Mouse (Mus musculus) cerebellum, adult 9-10 months (tissue): Measurements from ENCODE around the gene Gng12.
"Not testable (repeated sequence)": the region's sequence is repeated elsewhere in the genome, so short reads cannot be mapped to it uniquely, and the experiment has no call there.

Experiments used
- DNase-seq: peaks from one replicate; pipeline ENCODE4 v3.0.0; 2022

Gng12 gene

DNA sequence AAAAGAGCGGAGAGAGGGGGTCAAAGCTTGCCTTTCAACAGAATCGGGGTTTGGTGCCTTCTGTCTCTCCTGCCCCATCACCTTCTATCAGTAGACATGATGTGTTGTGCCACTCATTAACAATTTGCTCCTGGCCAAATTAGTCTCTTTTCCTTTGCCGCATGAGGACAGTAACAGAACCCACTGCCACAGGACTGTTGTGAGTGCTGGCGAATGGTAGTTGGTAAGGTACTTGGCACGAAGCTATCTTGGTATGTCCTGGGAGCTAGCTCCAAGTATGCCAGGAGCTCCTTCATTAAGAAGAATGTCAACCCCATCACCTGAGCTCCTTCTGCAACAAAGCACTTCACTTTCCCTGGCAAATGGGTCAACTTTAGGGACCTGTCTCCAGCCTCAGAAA is 134.6 kb downstream of the Gng12 start:
- DNase-seq: no peak

- not testable (repeated sequence) for DNase-seq
These were observed 136.4 kb downstream of the Gng12 start for GRCm38 (mm10) chr6:67032551-67032950.

DNA sequence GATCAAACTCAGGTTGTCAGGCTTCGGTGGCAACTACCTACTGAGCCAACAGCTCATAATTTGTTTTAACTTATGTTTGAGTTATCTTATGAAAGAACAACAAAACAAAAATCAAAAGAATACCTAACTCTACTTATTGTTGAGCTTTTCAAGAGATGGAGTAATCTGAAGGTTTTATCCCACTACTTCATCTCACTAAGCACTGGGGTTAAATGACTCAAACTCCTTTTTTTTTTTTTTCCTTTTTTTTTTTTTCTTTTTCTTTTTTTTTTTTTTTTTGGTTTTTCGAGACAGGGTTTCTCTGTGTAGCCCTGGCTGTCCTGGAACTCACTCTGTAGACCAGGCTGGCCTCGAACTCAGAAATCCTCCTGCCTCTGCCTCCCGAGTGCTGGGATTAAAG is 136.8 kb downstream of the Gng12 start:
- not testable (repeated sequence) for DNase-seq

DNA sequence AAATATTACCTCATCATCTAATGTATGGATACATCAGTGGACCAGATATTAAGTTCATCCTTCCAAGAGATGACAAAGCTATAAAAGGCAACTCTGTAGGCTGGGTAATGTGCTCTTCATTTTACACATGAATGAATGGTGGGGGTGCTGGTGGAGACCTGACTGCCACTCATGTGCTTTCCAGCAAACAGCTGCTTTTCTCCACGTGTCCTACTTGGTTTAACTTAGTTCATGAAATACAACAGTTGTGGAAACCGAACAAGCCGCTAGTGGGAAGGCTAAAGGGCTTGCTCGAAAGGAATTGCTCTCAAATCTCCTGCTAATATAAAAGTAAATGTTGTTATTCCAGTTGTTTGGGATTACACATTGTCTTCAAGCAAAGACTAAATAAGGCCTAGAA is 137.4 kb downstream of the Gng12 start:
- DNase-seq: no peak

DNA sequence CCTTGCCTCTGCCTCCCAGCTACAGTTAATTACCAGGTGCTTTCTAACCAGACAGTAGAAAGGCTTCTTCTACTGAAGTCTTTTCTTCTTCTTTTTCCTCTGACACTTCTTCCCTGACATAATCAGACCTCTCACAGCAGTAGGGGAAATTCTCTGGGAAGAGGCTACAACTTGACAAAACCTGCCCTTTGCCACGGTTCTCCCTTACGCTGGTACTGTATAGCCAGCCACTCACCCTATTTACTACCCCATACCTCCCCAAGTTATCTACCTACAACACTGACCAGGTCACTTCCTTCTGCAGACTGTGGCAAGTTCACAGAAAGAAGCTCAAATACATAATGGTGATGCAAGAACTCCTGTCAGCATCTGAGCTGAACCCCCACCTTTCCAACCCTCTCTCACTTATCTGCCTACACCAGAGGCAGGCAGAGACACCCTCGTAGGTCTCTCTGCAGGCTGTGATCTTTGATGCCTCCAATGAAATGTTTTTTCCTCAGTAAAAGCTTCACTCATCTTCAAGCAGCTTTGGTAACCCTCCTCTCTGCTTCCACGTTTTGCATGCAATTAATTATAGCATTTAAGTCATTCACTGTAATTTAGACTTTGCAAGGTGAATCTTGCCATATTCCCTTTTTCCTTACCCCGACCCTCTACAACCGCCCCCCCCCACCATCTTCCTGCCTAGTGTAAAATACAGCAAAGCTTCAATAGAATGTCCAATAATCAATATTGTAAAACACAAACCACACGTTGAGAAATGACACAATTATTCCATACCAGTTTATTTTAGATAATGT is 138.3 kb downstream of the Gng12 start:
- DNase-seq: no peak

GRCm38 (mm10) chr6:67035388-67036299 is 139.4 kb downstream of the Gng12 start:
- DNase-seq: peak; percentile 16

- peak; percentile 78 for DNase-seq
These were observed 140.2 kb downstream of the Gng12 start for GRCm38 (mm10) chr6:67036356-67036811.

- DNase-seq: peak; percentile 98
These were observed 140.8 kb downstream of the Gng12 start, which contains the start of gene Gadd45a for GRCm38 (mm10) chr6:67036837-67037628. TSS of gene Gadd45a (minus strand) at chr6:67037457.

- peak; percentile 31 for DNase-seq
These were observed 142.8 kb downstream of the Gng12 start for GRCm38 (mm10) chr6:67038964-67039363.

DNA sequence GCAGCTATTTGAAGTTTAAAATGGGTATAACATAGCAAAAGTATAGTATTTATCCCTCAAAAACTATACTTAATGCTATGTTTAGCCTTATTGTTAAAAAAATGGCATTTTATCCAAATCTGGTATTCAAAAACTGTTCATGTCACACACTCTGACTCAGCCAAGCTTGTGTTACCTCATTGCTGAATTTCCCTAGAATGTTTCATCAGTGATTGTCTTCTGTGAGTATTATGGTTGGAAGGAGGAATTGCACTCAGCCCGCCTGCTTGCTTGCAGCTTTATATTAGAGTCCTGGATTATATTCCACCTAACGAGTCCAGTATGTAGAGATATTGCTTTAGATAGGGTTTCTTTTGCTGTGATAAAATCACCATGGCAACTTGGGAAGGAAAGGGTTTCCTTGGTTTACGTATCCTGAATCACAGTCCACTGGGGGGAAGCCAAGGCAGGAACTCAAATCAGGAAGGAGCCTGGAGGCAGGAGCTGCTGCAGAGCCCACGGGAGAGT is 144.8 kb downstream of the Gng12 start:
- no peak for DNase-seq

DNA sequence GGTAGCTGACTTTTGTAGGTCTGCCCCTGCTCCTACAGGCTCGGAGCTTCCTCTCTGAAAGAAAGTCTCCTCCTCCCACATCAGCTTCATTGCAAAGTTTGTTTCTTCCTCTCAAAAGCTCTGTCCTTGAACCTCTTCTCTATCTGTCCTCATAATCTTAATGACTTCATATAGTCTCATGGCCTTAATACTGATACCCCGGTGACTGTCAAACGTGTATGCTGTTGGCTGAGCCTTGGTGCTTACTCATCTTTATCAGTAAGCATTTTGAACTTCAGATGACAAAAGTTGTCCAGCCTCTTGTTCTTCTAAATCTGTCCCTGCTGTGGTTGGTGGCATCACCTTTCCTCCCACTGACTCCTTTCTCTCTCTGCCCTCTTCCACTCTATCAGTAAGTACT is 149.2 kb downstream of the Gng12 start:
- DNase-seq: no peak

DNA sequence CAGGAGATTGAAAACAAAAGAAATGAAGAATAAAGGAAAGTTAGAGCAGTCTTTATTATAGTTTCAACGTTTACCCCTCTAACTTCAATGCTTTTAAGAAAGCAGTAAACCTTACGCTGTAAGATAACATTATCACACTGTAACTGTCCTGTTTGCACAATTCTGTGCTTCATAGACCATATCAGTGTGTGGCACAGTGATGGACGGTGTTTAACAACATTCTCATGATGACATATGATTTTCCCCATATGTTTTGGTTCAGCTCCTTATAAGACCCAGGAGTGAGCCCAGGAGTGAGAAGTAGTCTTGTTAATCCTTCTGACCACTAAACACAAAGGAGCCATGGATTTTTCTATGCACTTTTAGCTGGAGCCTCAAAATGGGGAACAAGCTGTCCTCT is 150.7 kb downstream of the Gng12 start:
- DNase-seq: no peak

DNA sequence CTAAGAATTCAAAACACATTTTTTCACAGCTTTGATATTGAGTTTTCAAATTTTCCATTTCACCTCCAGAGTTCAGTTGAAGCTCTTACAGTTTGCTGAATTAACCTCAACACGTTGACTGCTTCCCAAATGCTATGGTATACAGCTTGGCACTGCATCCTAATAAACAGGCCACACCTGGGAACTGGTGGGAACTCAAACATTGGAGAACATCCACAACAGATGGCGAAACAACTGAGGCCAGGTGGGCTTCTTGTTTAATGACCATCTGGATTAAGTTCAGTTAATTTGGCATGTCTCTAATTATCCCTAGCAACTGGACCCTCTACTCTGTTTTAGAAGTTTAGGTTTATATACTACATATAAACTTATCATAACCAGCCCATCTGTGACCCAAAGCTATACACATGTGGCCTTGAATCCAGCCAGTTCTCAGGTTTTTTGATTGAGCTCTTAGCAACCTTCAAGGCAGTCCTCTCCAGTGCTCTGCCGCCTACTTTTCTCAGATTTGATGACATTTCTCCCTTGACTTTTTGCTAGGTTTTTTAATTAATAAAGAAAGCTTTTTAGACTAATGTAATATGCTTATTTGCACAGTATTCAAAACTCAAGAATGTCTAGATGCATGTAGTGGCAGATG is 152.0 kb downstream of the Gng12 start:
- no peak for DNase-seq

GRCm38 (mm10) chr6:67048880-67049694 is 152.9 kb downstream of the Gng12 start:
- no peak for DNase-seq

DNA sequence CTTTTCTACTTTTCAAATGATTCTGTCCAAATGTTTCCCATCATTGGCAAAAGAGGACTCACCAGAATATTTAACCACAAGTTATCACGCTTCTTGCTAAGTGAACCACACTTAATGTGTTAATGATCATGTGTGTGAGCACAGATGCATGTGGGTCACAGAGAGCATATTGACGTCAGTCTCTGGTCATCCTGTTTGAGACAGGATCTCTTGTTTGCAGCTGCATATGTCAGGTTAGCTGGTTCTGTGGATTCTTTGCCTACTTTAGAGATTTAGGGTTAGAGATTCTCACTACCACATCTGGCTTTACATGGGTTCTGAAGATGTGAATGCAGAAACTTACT is 153.5 kb downstream of the Gng12 start:
- DNase-seq: no peak

GRCm38 (mm10) chr6:67050063-67050462 is 153.9 kb downstream of the Gng12 start:
- no peak for DNase-seq

- no peak for DNase-seq
These were observed 160.1 kb downstream of the Gng12 start for GRCm38 (mm10) chr6:67056108-67056888.

DNA sequence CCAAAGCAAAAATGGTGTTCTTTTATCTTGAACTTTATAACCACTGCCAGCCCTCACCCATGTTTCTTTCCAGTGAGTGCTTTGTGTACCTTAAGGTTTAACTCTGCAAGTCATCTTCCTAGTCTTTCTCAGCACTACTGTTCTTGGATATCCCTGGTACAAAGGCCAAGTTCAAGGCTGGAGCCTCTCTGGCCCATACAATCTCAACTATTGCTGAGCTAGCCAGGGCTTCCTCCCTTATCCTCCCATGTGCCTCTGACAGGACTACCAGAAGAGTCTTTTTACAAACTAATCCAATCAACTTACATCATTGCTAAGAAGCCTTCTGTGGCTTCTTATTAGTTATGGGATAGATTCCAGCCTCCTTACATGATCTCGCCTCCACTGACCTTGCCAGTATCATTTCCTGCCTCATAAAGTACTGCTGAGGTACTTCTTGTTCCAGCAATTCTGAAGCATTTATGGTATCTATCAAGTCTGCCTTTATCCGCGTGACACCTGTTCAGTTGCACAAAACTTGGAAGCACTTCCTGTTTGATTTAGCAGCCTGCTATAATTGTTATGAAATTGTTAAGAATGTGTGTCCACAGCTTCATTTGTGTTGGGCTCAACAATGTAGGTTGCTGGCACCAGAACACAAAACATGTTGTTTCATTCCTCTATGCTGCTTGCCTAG is 160.8 kb downstream of the Gng12 start:
- DNase-seq: no peak

GRCm38 (mm10) chr6:67057574-67057973 is 161.4 kb downstream of the Gng12 start:
- DNase-seq: no peak
